In the genomic region with DNA sequence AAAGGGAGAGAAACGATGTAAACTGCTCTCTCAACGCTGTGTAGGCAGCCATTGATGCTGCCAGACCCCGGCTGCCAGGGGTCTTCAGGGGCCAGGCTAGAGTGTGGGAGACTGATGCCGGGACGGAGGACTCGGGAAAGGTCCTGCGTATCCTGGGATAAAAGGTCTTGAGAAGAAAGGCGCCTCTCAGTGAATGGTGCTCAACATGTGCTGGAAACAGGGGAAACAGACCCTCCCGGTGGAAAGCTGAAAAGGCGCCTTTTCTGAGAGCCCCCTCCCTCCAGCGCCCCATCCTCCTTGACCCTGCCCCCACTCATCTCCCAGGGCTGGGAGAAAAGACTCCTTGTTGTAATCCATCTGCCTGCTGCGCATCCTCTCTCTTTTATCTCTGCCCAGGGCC, we compare ENCODE assay signal across 10 mouse cellular contexts.
DNase-seq lines count a peak whose midpoint lies in the region; ATAC-seq and TF ChIP-seq lines count a peak whose summit lies in the region.
"Had no signal": no experiment of that assay in that cellular context is flagged by ENCODE, and none has a peak within 500 bp of the region (broad histone marks: within the 10 kb centered on the region; RNA-seq: fewer than 3 reads in every experiment).

No protein-coding gene starts in this region.

- ATAC-seq in lung, embryonic 16.5 days (ENCODE audit: low read depth): no peak
- no peak for ATAC-seq in intestine, postnatal 0 days
- no peak for ATAC-seq in stomach, embryonic 15.5 days (ENCODE audit: insufficient read depth, low FRiP score, low read depth)

- TF ChIP-seq CTCF in intestine, postnatal 0 days (IDR thresholded peaks at IDR 0.05; ENCODE audit: low read depth): no peak

- H3K27me3 ChIP-seq in lung, embryonic 16.5 days (ENCODE audit: control insufficient read depth, insufficient read depth, low read depth, low read length): no peaks in the 10 kb centered on the region
- H3K27me3 ChIP-seq in intestine, postnatal 0 days (replicated peaks; ENCODE audit: control insufficient read depth, insufficient read depth, low read length): no peaks in the 10 kb centered on the region
- H3K27me3 ChIP-seq in stomach, embryonic 15.5 days (replicated peaks): no peaks in the 10 kb centered on the region
- H3K27me3 ChIP-seq: liver, embryonic 13.5 days had no signal

- WGBS in lung, embryonic 16.5 days: 27% methylated on average over 12 of the region's 12 CpGs
- 55% methylated on average over 12 of the region's 12 CpGs for WGBS in intestine, postnatal 0 days
- WGBS in stomach, embryonic 15.5 days: 44% methylated on average over 12 of the region's 12 CpGs

- H3K36me3 ChIP-seq in lung, embryonic 16.5 days (ENCODE audit: control insufficient read depth, insufficient read depth, low read length): no peaks in the 10 kb centered on the region
- H3K36me3 ChIP-seq in intestine, postnatal 0 days (ENCODE audit: control insufficient read depth, insufficient read depth): no peaks in the 10 kb centered on the region
- no peaks in the 10 kb centered on the region for H3K36me3 ChIP-seq in stomach, embryonic 15.5 days
- H3K36me3 ChIP-seq: liver, embryonic 13.5 days had no signal

- H3K9ac ChIP-seq in lung, embryonic 16.5 days (ENCODE audit: low read length): 0 out of 2 replicates have a peak overlapping the region, but pooled peaks have one; percentile 18
- no peak overlapping the region for H3K9ac ChIP-seq in intestine, postnatal 0 days (ENCODE audit: low read depth, low read length)
- H3K9ac ChIP-seq in stomach, embryonic 15.5 days: no peak overlapping the region
- H3K9ac ChIP-seq: liver, embryonic 13.5 days had no signal

- 0 out of 2 replicates have a peak, but pooled peaks cover 4% of the 10 kb centered on the region for H3K9me3 ChIP-seq in lung, embryonic 16.5 days (ENCODE audit: control insufficient read depth, low read length)
- H3K9me3 ChIP-seq in intestine, postnatal 0 days (ENCODE audit: control insufficient read depth): no peaks in the 10 kb centered on the region
- H3K9me3 ChIP-seq in stomach, embryonic 15.5 days: no peaks in the 10 kb centered on the region
- H3K9me3 ChIP-seq: liver, embryonic 13.5 days had no signal

- peak overlapping the region; percentile 51 for H3K4me2 ChIP-seq in lung, embryonic 16.5 days (ENCODE audit: low read depth, low read length)
- peak overlapping the region; percentile 30 for H3K4me2 ChIP-seq in intestine, postnatal 0 days (replicated peaks; ENCODE audit: low read depth)
- 0 out of 2 replicates have a peak overlapping the region, but pooled peaks have one; percentile 6 for H3K4me2 ChIP-seq in stomach, embryonic 15.5 days
- H3K4me2 ChIP-seq: liver, embryonic 13.5 days had no signal

- peak; percentile 23 to 33 for DNase-seq in cerebellum, postnatal 10 days
- DNase-seq in cerebellum, postnatal 25 days: no peak
- no peak for DNase-seq in lung, postnatal 36 days
- DNase-seq in adrenal gland, postnatal 36 days: no peak
- no peak for DNase-seq in frontal cortex, postnatal 36 days (ENCODE audit: low spot score in 2 of 2)
- DNase-seq: cerebellum, adult 18-20 months; liver, embryonic 13.5 days had no signal

- H3K4me3 ChIP-seq in lung, embryonic 16.5 days (ENCODE audit: low read length): peak overlapping the region; percentile 27
- no peak overlapping the region for H3K4me3 ChIP-seq in intestine, postnatal 0 days (ENCODE audit: low read depth, low read length)
- peak overlapping the region; percentile 15; the same call in 1 of the 2 replicates for H3K4me3 ChIP-seq in stomach, embryonic 15.5 days (replicated peaks)
- H3K4me3 ChIP-seq: liver, embryonic 13.5 days had no signal

- no peak overlapping the region for H3K27ac ChIP-seq in lung, embryonic 16.5 days (ENCODE audit: low read length)
- H3K27ac ChIP-seq in intestine, postnatal 0 days (ENCODE audit: low read depth, low read length): no peak overlapping the region
- H3K27ac ChIP-seq in stomach, embryonic 15.5 days: no peak overlapping the region
- H3K27ac ChIP-seq: liver, embryonic 13.5 days had no signal

- peaks cover 5% of the 10 kb centered on the region for H3K4me1 ChIP-seq in lung, embryonic 16.5 days (replicated peaks; ENCODE audit: control insufficient read depth, insufficient read depth, low read length)
- H3K4me1 ChIP-seq in intestine, postnatal 0 days (replicated peaks; ENCODE audit: control insufficient read depth, insufficient read depth, low read length): 0 out of 2 replicates have a peak, but pooled peaks cover 3% of the 10 kb centered on the region
- peaks cover 15% of the 10 kb centered on the region for H3K4me1 ChIP-seq in stomach, embryonic 15.5 days

Comparison
In these comparisons a context has a peak if more than half of its experiments do, and no peak if none do; other contexts are left out.
1. DNase-seq: peak in cerebellum, postnatal 10 days (2 of 2); none in cerebellum, postnatal 25 days (0 of 2), lung, postnatal 36 days (single experiment), adrenal gland, postnatal 36 days (0 of 2) and frontal cortex, postnatal 36 days (0 of 2).
2. Peak in every context shown above with its lines, with median percentiles within 50 percentile points of each other: H3K4me2 ChIP-seq.